Mouse (Mus musculus) Muller cell, postnatal 12 days (primary cell): ENCODE results near the gene Pik3c2b.
A peak's percentile ranks its signal among the peaks of the same experiment; 100 is the strongest.
"Not testable (repeated sequence)": the region's sequence is repeated elsewhere in the genome, so short reads cannot be mapped to it uniquely, and the experiment has no call there.

Experiments used
- DNase-seq: peaks from one replicate; pipeline ENCODE4 v3.0.0-alpha.2; 2015; ENCODE audit errors: inconsistent ontology term

Gene Pik3c2b

GRCm38 (mm10) chr1:133045011-133045860 lies at the start of gene Pik3c2b:
Gene Pik3c2b, plus strand, starts transcription at chr1:133045667.
- no peak for DNase-seq

- DNase-seq = no peak
These were observed 45.1 kb upstream of the Pik3c2b start for GRCm38 (mm10) chr1:133000347-133000746.

GRCm38 (mm10) chr1:133006571-133006970 lies 38.9 kb upstream of the Pik3c2b start:
- DNase-seq = no peak

- DNase-seq = no peak
These were observed 33.3 kb upstream of the Pik3c2b start for GRCm38 (mm10) chr1:133011955-133012841.

GRCm38 (mm10) chr1:133013331-133013730 lies 32.1 kb upstream of the Pik3c2b start:
- no peak for DNase-seq

GRCm38 (mm10) chr1:133014196-133014595 lies 31.3 kb upstream of the Pik3c2b start:
- no peak for DNase-seq

GRCm38 (mm10) chr1:133016775-133017428 lies 28.6 kb upstream of the Pik3c2b start:
- no peak for DNase-seq

- no peak for DNase-seq
These were observed 26.9 kb upstream of the Pik3c2b start for GRCm38 (mm10) chr1:133018580-133018979.

GRCm38 (mm10) chr1:133019312-133019711 lies 26.2 kb upstream of the Pik3c2b start:
- peak; percentile 24 for DNase-seq

GRCm38 (mm10) chr1:133020137-133020894 lies 25.2 kb upstream of the Pik3c2b start:
- DNase-seq = peak; percentile 65

- no peak for DNase-seq
These were observed 24.1 kb upstream of the Pik3c2b start for GRCm38 (mm10) chr1:133021391-133021790.

- not testable (repeated sequence) for DNase-seq
These were observed 23.5 kb upstream of the Pik3c2b start for GRCm38 (mm10) chr1:133021971-133022370.

GRCm38 (mm10) chr1:133023723-133024122 lies 21.7 kb upstream of the Pik3c2b start:
- DNase-seq = not testable (repeated sequence)

GRCm38 (mm10) chr1:133024426-133024825 lies 21.0 kb upstream of the Pik3c2b start:
- no peak for DNase-seq

GRCm38 (mm10) chr1:133025051-133025795 lies 20.2 kb upstream of the Pik3c2b start:
- peak; percentile 99 for DNase-seq

GRCm38 (mm10) chr1:133025796-133026190 lies 19.7 kb upstream of the Pik3c2b start:
- DNase-seq = not testable (repeated sequence)

GRCm38 (mm10) chr1:133027126-133027525 lies 18.3 kb upstream of the Pik3c2b start:
- no peak for DNase-seq

GRCm38 (mm10) chr1:133027980-133028379 lies 17.5 kb upstream of the Pik3c2b start:
- no peak for DNase-seq

GRCm38 (mm10) chr1:133029744-133030143 lies 15.7 kb upstream of the Pik3c2b start:
- no peak for DNase-seq

- no peak for DNase-seq
These were observed 15.0 kb upstream of the Pik3c2b start, which contains the start of gene Mdm4 for GRCm38 (mm10) chr1:133030461-133030860. Gene Mdm4, minus strand, starts transcription at chr1:133030561.
